Mouse (Mus musculus) thymus, adult 2 months (tissue): ENCODE measurements at regions not wholly inside any gene's neighbourhood (a gene's known extent, or its start where the extent isn't known, plus 50 kb on each side); places are given as distances from the start of the nearest gene placed in this dataset.

ENCODE experiments used
- CTCF ChIP-seq: fragments of 200-500 bp; IDR thresholded peaks from 2 replicates; pipeline ENCODE4 v1.5.1; 2012; ENCODE audit warnings: mild to moderate bottlenecking, control low read depth, low read length, moderate library complexity, borderline replicate concordance; ENCODE audit not compliant: control insufficient read depth, poor library complexity, insufficient read depth; ENCODE audit errors: extremely low read depth
- POLR2A ChIP-seq: fragments of 200-500 bp; IDR thresholded peaks from 2 replicates; pipeline ENCODE4 v1.6.1; 2012; ENCODE audit warnings: mild to moderate bottlenecking, low read length, control low read depth, moderate library complexity; ENCODE audit not compliant: control insufficient read depth, poor library complexity, insufficient read depth; ENCODE audit errors: extremely low read depth

DNA sequence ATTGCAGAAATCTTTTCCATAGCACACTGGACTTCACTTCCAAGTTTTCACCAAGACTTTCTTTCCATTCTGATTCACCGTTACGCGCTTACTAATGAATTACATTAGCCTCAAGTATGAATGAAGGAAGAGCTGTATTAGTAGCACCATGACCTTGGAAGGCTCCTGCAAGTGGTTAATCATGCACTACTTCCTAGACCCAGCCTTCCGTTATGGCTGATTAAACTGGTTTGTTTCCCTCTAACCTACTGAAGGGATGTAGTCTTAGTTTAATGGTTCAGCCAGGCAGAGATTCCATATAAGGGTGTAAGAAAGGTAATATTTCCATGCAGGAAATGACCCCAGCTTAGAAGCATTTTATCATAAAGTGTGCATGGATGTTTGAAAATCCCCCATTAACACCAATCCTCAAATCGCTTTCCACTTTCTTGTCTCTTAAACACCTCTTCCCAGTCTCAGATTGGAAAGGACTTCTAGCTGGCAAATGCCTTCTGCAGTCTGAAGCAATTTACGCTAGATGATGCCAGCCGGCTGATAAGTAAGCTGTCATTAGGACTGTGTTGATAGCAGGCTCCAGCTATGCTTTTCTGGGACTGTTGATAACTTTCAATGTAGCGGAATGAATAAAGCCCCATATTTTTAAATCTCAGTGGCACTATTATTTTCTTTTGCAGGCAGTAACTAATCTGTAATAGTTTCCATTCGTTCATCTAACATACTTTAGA is 215.6 kb upstream of the Bmp2 start:
- no peak for TF ChIP-seq CTCF
- no peak for TF ChIP-seq POLR2A
